Mouse (Mus musculus) stomach, postnatal 0 days (tissue): Measurements from ENCODE around the gene Dpm1. TPM values are rescaled to one million over a fixed set of nuclear protein-coding genes. Genes with fewer than 3 reads are reported as not detected.

Source experiments
- ATAC-seq: fragments of 200-750 bp; cut with Nextera tagmentation; 2 replicates; pipeline ENCODE4 v1.8.0; 2017; ENCODE audit not compliant: low FRiP score, low TSS enrichment
- DNase-seq: peaks from one replicate; pipeline ENCODE4 v3.0.0-alpha.2; 2016; ENCODE audit warnings: low spot score
- H3K27ac ChIP-seq: fragments of 300-500 bp; sonication (generic); replicated peaks from 2 replicates; pipeline ENCODE4 v1.5.1; 2014; ENCODE audit warnings: mild to moderate bottlenecking, control low read depth
- H3K27me3 ChIP-seq: fragments of 300-500 bp; sonication (generic); 2 replicates; pipeline ENCODE4 v1.6.1; 2014; ENCODE audit warnings: low read length; ENCODE audit not compliant: control insufficient read depth, insufficient read depth
- H3K36me3 ChIP-seq: fragments of 300-500 bp; sonication (generic); 2 replicates; pipeline ENCODE4 v1.6.1; 2014; ENCODE audit warnings: low read length, mixed read lengths; ENCODE audit not compliant: control insufficient read depth, insufficient read depth
- H3K4me1 ChIP-seq: fragments of 300-500 bp; sonication (generic); replicated peaks from 2 replicates; pipeline ENCODE4 v1.6.1; 2014; ENCODE audit warnings: antibody characterized with exemption; ENCODE audit not compliant: control insufficient read depth, insufficient read depth
- H3K4me2 ChIP-seq: fragments of 300-500 bp; sonication (generic); replicated peaks from 2 replicates; pipeline ENCODE4 v1.6.1; 2014; ENCODE audit warnings: low read depth, mild to moderate bottlenecking, control low read depth, moderate library complexity
- H3K4me3 ChIP-seq: fragments of 300-500 bp; sonication (generic); 2 replicates; pipeline ENCODE4 v1.5.1; 2014; ENCODE audit warnings: low read depth, low read length, control low read depth
- H3K9ac ChIP-seq: fragments of 300-500 bp; sonication (generic); 2 replicates; pipeline ENCODE4 v1.6.1; 2014; ENCODE audit warnings: mild to moderate bottlenecking, low read length, control low read depth, mixed read lengths
- H3K9me3 ChIP-seq: fragments of 300-500 bp; sonication (generic); 2 replicates; pipeline ENCODE4 v1.6.1; 2016; ENCODE audit warnings: low read length; ENCODE audit not compliant: control insufficient read depth
- CTCF ChIP-seq: IDR thresholded peaks from 2 replicates; pipeline ENCODE4 v1.5.1; 2016; ENCODE audit warnings: antibody characterized with exemption, low read depth, mild to moderate bottlenecking, moderate library complexity
- EP300 ChIP-seq: optimal IDR thresholded peaks from 2 replicates; pipeline ENCODE3; 2016; ENCODE audit warnings: antibody characterized with exemption
- WGBS: fragments of 180-500 bp; shearing (Covaris S2); extraction: QIAGEN DNeasy Blood & Tissue Kit; methylation state at CpG from one replicate; pipeline ENCODE4 v1.1.7; 2014; 5-methylcytosine and 5-hydroxymethylcytosine counted together
- polyA plus RNA-seq: library from polyadenylated mRNA; unstranded; fragments of >200 nt; fragmentation: Nextera tagmentation; extraction: Ambion mirVana; gene quantifications from 2 replicates; pipeline ENCODE4 v1.2.1, GENCODE M21; 2015

Dpm1 gene
- polyA plus RNA-seq, 1 experiment from 2014 or later, result 138 TPM

DNA sequence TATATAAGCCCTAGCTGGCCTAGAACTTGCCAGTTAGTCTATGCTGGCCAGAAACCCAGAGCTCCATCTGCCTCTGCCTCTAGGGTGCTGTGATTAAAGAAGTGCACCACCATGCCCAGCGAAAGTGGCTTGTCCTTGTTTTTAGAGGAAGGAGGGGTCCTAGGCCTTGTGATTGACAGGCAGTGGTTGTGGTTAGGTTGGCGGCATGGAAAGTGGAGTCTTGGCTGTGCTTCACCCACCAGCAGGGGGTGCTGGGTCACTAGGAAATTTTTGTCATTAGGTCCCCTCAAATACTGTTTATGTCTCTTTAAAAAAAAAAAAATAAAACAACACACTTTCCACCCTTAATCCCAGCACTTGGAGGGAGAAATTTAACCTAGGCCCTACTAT lies 18.5 kb upstream of the Dpm1 start:
- H3K36me3 ChIP-seq, result no peaks in the 10 kb centered on the region
- no peak overlapping the region for H3K4me3 ChIP-seq
- ATAC-seq (no peak), DNase-seq (no peak)
- TF ChIP-seq EP300 (no peak), CTCF (peak; percentile 60)
- WGBS, result 34% methylated on average over 2 of the region's 2 CpGs
- H3K9me3 ChIP-seq, result no peaks in the 10 kb centered on the region
- no peak overlapping the region for H3K9ac ChIP-seq
- no peak overlapping the region for H3K27ac ChIP-seq
- H3K4me2 ChIP-seq, result no peak overlapping the region
- no peaks in the 10 kb centered on the region for H3K27me3 ChIP-seq
- no peaks in the 10 kb centered on the region for H3K4me1 ChIP-seq

DNA sequence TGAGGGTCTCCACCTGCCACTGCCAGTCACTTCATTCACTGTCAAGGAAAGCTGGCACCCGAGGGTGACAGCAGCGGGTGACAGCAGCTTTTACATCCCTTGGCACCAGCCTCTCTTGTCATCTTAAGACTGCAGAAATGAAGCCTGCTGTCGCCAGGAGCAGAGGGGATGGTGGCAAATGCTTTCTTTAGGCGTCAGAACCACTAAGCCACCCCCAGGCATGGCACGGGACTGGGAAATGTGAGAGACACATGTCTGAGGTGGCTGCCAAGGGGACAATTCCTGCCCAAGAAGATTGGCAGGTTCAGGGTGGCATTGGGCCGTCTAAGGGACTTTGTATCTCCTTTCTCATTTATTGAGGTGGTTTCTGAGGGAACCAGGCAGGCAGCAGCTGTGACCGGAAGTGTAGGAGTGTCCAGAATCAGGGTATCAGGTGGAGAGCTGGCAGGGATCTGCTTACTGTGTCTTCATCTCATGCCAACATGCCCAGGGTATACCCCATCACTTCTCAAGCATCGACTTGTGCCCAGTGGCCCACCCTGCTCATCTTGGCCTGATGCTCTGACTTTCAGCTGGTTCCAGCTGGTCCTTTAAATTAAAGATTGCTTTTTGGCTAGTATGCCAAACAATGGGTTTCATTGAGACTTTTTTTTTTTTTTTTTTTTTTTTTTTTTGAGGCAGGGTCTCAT lies 17.9 kb upstream of the Dpm1 start:
- 78% methylated on average over 8 of the region's 8 CpGs for WGBS

DNA sequence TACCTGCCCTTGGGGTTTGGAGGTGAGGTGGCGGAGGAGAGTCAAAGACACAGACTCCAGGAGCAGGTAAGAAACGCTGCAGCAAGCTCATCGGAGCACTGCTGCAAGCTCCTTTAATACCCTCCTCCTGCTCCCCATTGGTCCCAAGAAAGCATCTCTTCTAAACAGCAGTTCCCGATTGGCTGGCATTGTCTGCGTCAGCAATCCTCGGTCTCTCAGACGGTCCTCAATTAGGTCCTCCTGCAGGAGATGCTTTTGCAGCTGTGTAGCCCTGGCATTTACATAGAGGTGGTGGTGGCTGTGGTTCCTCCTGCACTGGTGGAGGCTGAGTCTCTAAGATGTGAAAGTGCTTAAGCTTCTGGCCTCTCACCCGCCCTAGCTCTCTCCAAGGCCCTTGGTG lies 15.2 kb upstream of the Dpm1 start:
- no peak overlapping the region for H3K4me2 ChIP-seq
- no peaks in the 10 kb centered on the region for H3K36me3 ChIP-seq

More for the DNA sequence above, 17.9 kb upstream of the Dpm1 start:
- no peak for TF ChIP-seq CTCF
- TF ChIP-seq EP300, result no peak
- DNase-seq (no peak), ATAC-seq (no peak)
- no peaks in the 10 kb centered on the region for H3K36me3 ChIP-seq
- no peaks in the 10 kb centered on the region for H3K4me1 ChIP-seq
- H3K27me3 ChIP-seq, result no peaks in the 10 kb centered on the region
- no peak overlapping the region for H3K4me2 ChIP-seq
- H3K9ac ChIP-seq, result no peak overlapping the region
- no peak overlapping the region for H3K4me3 ChIP-seq
- no peak overlapping the region for H3K27ac ChIP-seq
- no peaks in the 10 kb centered on the region for H3K9me3 ChIP-seq

DNA sequence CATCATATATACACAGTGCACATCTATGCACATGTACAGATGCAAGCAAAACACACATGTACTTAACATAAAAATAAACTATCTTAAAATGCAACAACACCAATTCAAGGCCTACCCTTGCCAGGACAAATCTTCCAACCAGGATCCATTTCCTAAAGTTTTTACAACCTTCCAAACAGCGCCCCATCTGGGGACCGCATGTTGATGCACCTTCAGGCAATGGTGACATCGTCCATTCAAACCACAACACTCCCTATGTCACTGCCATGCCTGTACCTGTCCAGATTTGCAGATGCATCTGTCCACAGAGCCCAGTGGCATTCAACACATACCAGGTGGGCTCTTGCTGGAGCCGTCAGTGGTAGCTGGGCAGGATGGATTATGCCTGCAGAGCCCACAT lies 12.9 kb upstream of the Dpm1 start:
- H3K4me3 ChIP-seq, result no peak overlapping the region
- H3K27ac ChIP-seq, result no peak overlapping the region
- ATAC-seq, result no peak
- WGBS, result 70% methylated on average over 4 of the region's 4 CpGs
- TF ChIP-seq EP300 (no peak), CTCF (0 out of 2 replicates have a peak, but pooled peaks have one; percentile 18)
- no peaks in the 10 kb centered on the region for H3K27me3 ChIP-seq
- no peaks in the 10 kb centered on the region for H3K4me1 ChIP-seq
- no peak for DNase-seq
- H3K36me3 ChIP-seq, result no peaks in the 10 kb centered on the region
- H3K9me3 ChIP-seq, result no peaks in the 10 kb centered on the region
- no peak overlapping the region for H3K9ac ChIP-seq
- no peak overlapping the region for H3K4me2 ChIP-seq

More for the DNA sequence above, 15.2 kb upstream of the Dpm1 start:
- no peak overlapping the region for H3K4me3 ChIP-seq
- no peak overlapping the region for H3K9ac ChIP-seq
- no peak overlapping the region for H3K27ac ChIP-seq
- H3K4me1 ChIP-seq, result no peaks in the 10 kb centered on the region
- no peak for DNase-seq
- no peak for ATAC-seq
- TF ChIP-seq CTCF (no peak), EP300 (no peak)
- WGBS, result 35% methylated on average over 8 of the region's 8 CpGs
- H3K9me3 ChIP-seq, result no peaks in the 10 kb centered on the region
- H3K27me3 ChIP-seq, result no peaks in the 10 kb centered on the region

DNA sequence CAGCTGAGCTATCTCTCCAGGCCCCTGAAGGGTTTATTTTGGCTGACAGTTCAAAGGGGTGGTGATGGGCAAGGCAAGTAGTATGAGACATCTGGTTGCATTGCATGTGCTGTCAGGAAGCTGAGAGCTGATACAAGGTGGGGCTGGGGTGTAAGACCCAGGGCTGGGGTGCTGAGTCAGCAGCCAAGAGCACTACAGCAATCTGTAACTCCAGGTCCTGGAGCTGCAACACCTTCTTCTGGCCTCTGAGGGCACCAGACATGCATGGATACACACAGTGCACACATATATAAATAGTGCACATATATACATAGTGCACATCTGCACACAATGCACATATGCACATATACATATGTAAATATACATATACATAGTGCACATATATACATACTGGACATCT lies 12.4 kb upstream of the Dpm1 start:
- no peak for DNase-seq
- Histone ChIP-seq H3K9me3 (no peaks in the 10 kb centered on the region), H3K9ac (no peak overlapping the region), H3K4me1 (no peaks in the 10 kb centered on the region), H3K36me3 (no peaks in the 10 kb centered on the region), H3K4me2 (no peak overlapping the region), H3K27ac (no peak overlapping the region), H3K27me3 (no peaks in the 10 kb centered on the region), H3K4me3 (no peak overlapping the region)
- ATAC-seq, result no peak
- TF ChIP-seq EP300 (no peak), CTCF (no peak)

DNA sequence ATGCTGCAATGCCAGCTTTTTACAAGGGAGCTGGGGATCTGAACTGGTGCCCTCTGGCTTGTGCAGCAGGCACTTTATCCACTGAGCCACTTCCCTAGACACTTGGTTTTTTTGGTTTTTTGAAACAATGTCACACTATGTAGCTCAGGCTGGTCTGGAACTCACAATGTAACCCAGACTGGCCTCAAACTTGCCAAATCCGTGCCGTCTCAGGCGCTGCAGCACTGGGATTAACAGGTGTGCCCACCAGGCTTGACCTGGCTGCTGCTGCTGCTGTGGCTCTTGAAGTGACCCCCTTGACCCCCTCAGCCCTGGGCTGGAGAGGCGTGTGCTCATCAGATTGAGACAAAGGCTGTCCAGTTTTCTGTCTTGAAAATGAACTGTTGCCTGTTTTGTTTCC lies 7.9 kb upstream of the Dpm1 start:
- no peak for ATAC-seq
- Histone ChIP-seq H3K4me3 (no peak overlapping the region), H3K9me3 (no peaks in the 10 kb centered on the region), H3K9ac (no peak overlapping the region), H3K4me2 (no peak overlapping the region), H3K27me3 (no peaks in the 10 kb centered on the region), H3K4me1 (no peaks in the 10 kb centered on the region), H3K36me3 (no peaks in the 10 kb centered on the region; the same call in 1 of the 2 replicates), H3K27ac (no peak overlapping the region)
- TF ChIP-seq EP300 (no peak), CTCF (no peak)
- WGBS, result 88% methylated on average over 4 of the region's 4 CpGs
- no peak for DNase-seq
